Mouse (Mus musculus): ENCODE measurements around the gene Ppih.

Gene Ppih

DNA sequence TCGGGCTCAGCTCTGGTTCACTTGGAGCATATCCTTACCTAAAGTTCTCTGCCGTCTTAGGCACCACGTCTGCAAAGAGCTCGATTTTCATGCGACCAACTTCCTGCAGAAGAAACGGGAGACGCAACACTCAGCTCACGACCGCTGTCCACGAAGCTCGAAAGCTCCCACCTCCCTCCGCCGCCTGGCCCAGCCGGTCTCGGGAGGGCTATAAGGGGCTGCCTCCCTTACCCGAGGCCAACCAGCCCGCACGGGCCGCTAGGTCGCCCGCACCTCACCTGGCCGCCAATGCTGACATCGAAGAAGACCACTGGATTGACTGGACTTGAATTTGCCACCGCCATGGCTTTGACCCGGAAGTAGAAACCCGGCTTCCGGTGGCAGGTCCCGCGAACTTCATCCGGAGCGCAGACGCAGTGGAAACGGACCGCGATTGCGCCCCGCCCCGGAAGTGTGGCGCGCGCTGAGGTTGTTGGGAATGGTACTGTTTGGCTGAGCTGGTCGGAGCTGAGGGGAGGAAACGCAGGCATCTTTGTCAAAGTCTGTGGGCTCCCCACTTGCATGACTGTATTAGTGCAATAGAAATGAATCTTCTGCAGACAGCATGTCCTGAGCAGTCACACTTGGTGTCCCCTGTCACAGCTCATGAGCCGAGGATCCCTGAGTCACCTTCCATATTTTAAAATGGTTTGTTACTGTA lies at the start of gene Ppih:
Gene Ppih, minus strand, starts transcription at position 416 of the 700 bp plus-strand sequence.
- DNase-seq (ENCODE audit: extremely low read depth, low read depth), result peak; percentile 78

DNA sequence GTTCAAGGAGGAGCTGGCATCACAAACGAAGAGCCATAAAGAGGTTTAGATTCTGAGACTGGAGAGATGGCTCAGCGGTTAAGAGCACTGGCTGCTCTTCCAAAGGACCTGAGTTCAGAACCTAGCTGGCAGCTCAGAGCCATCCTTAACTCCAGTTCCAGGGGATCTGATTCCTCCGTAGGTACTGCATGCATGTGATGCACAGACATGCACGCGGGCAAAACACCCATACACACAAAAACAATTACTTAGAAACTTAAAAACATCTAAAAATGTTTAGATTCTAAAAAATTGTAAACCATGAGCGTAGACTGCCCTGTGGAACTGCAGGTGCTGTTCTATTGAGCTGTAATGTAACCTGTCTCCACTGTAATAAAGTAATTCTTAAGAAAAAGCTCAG lies 49.1 kb upstream of the Ppih start:
- DNase-seq (ENCODE audit: extremely low read depth, low read depth), result peak; percentile 67

DNA sequence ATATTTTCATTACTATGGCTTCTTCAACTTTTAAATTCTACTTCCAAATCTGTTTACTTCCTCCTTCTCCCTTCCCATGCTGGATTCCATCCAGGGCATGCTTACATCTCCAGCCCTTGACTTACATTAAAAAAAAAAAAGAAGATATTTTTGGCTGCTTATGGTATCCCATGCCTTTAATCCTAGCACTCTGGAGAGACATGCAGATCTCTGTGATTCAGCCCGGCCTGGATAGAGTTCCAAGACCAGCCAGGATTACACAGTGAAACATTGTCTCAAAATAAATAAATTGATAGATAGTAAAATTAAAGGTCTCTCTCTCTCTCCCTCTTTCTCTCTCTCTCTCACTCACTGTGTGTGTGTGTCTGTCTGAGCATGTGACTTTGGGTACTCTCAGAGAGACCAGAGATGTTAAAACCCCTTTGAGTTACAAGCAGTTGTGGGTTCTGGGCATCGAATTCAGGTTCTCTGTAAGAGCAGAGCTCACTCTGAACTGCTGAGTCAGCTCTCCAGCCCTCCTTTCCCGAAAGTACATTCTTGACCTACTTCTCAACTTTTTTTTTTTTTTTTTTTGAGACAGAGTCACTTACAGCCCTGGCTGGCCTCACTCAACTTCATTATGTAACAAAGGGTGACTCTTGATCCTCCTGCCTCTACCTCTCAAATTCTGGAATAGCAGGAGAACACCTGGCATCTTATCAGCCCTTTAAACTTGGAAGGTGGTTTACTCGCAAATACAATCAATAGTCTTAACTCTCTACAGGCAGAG lies 46.6 kb upstream of the Ppih start:
- no peak for DNase-seq (ENCODE audit: extremely low read depth, low read depth)

- DNase-seq (ENCODE audit: extremely low read depth, low read depth), result no peak
These were observed 41.9 kb upstream of the Ppih start for GRCm38 (mm10) chr4:119362231-119362630.

GRCm38 (mm10) chr4:119359196-119359971 lies 39.0 kb upstream of the Ppih start:
- no peak for DNase-seq (ENCODE audit: extremely low read depth, low read depth)

DNA sequence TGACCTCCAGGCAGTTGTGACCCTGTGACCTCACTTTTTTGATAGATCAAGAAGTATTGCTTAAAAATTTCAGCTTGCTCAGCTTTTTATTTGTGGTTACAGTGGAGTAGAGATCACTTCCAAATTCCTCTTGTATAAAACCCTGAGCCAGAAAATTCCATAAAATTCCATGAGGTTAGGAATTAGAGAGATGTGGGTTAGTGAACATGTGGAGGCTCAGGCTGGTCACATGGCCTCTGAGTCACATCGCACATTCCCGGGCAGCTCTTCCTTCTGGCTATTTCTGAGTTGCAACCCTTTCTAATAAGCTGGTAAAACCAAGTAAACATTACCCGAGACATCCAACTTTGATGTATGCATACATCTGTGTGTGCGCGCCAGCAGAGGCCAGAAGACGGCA lies 25.2 kb upstream of the Ppih start:
- no peak for DNase-seq (ENCODE audit: extremely low read depth, low read depth)

DNA sequence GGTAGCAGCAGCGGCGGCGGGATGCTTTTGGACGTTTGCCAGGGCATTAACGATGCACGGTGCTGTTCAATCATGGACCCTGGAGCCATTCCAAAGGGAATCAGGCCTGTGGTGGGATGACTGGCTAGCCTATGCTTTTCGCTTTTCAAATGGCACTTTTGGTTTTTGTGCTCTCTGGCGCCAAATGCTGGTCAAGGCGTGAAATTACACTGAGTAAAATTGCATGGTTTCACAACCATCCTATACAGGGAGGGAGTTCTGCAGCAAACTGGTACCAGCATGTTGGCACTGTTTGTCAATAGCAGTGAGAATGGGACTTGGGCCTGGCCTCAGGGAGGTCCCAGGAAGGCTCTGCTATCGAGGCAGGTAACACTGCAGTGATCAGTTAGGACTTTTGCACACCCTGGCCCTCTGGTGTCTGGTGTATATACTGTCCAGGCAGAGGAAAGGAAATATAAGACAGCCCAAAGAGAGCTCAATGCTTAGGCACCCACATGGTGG lies 18.6 kb upstream of the Ppih start:
- no peak for DNase-seq (ENCODE audit: extremely low read depth, low read depth)

DNA sequence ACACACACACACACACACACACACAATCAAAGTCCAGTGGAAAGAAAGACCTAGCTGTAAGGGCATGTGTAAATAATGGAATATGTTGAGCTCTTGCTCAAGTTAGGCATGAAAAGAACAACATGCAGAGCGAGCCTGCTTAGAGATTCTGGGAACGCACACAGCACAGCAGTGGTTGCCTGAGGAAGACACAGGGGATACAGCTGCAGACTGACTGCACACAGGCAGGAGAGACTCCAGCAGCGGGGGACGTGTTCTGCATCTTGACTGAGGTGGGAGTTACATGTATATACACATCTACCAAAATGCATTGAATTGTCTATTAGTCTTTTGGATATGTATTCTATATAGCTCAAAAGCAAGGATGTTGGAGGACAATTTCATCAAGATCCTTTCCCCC lies 18.1 kb upstream of the Ppih start:
- DNase-seq (ENCODE audit: extremely low read depth, low read depth), result no peak

DNA sequence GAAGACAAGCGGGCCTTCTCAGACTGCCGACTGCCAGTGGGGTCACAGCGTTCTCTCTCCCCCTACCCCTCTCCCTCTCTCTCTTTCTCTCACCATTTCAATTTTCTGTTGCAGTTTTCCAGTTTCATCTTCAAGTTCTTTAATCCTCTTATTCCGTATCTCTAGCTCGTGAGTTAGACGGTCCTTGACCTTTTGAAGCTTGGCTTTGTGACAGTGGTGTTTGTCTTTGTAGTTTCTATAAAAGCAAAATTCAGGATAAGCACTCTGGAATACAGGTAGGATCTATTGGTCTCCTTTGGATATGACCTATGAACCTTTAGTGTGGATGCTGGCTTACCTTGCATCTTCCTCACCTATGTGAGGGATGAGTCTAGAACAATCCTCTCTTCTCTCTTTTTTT lies 13.1 kb upstream of the Ppih start:
- no peak for DNase-seq (ENCODE audit: extremely low read depth, low read depth)

- no peak for DNase-seq (ENCODE audit: extremely low read depth, low read depth)
These were observed 677 bp upstream of the Ppih start for GRCm38 (mm10) chr4:119320896-119321550.

- DNase-seq (ENCODE audit: extremely low read depth, low read depth), result no peak
These were observed 6.6 kb downstream of the Ppih start for GRCm38 (mm10) chr4:119313756-119314155.

GRCm38 (mm10) chr4:119305418-119305817 lies 14.9 kb downstream of the Ppih start:
- no peak for DNase-seq (ENCODE audit: extremely low read depth, low read depth)

- no peak for DNase-seq (ENCODE audit: extremely low read depth, low read depth)
These were observed 17.1 kb downstream of the Ppih start for GRCm38 (mm10) chr4:119303291-119303690.

- DNase-seq (ENCODE audit: extremely low read depth, low read depth), result no peak
These were observed 18.6 kb downstream of the Ppih start for GRCm38 (mm10) chr4:119301777-119302176.

DNA sequence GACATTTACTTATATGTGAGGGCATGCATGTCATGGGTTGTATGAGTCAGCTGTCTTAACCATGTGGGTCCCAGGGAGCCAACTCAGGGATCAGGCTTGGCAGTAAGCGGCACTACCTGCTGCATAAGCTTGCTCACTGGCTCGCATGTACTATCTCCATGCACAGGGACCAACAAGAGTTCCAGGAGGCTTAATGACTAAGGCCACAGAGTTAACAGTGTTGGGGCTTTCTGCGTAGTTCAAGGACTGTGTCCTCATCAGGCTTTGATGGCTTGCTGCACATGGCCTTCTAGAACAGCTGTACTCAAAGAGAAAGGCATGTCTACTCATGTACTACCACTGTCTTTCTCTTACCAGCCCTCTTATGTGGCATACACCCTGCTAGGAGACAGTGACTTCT lies 19.6 kb downstream of the Ppih start:
- no peak for DNase-seq (ENCODE audit: extremely low read depth, low read depth)

GRCm38 (mm10) chr4:119297361-119297760 lies 23.0 kb downstream of the Ppih start:
- no peak for DNase-seq (ENCODE audit: extremely low read depth, low read depth)

- no peak for DNase-seq (ENCODE audit: extremely low read depth, low read depth)
These were observed 25.3 kb downstream of the Ppih start for GRCm38 (mm10) chr4:119295134-119295453.

DNA sequence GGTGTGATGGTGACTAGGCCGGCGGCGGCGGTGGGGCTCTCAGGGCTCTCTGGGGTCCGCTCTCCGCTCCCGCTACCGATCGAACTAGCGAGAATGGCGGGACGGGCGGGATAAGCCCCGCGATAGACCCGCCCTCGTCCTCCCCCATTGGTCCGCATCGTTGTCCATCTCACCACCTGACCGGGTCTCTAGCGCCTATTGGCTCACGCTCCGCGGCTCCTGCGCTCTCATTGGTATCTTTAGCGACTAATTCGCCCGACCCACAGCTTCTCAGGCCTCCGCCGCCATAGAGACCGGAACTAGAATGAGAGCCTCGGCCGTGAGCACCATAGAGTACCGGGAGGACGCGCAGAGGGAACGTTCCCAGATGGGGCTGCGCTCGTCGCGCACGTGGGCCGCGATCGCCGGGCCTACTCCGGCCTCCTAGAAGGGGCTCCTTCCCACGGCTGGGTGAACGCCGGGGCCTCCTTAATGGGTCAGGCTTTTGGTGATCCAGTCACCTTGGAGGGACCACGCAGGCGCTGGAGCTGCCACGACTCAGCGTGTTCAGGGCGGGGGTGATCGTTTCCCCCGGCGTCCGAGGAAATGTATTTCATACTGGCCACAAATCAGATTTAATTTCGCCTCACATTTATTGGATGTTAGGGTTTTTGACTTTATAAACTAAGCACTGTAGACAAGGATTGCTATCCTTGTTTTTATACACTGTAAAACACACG lies 25.8 kb downstream of the Ppih start, which contains the start of gene Ybx1:
Gene Ybx1, minus strand, starts transcription at position 190 of the 719 bp plus-strand sequence.
- peak; percentile 96 for DNase-seq (ENCODE audit: extremely low read depth, low read depth)

GRCm38 (mm10) chr4:119293574-119294258 lies 26.6 kb downstream of the Ppih start:
- DNase-seq (ENCODE audit: extremely low read depth, low read depth), result no peak

Measured in MEL-GATA-1-ER (cell line).